ENCODE assay signal across 12 mouse cellular contexts in genomic region chr14:55339036-55339614, GRCm38 (mm10).
A peak's percentile ranks its signal among the peaks of the same experiment; 100 is the strongest.
DNase-seq lines count a peak whose midpoint lies in the region; ATAC-seq and TF ChIP-seq lines count a peak whose summit lies in the region.
"Had no signal": no experiment of that assay in that cellular context is flagged by ENCODE, and none has a peak within 500 bp of the region (broad histone marks: within the 10 kb centered on the region; RNA-seq: fewer than 3 reads in every experiment).

No protein-coding gene starts in this region.

- H3K4me1 ChIP-seq in heart, embryonic 15.5 days (replicated peaks): peaks cover 19% of the 10 kb centered on the region
- H3K4me1 ChIP-seq in heart, embryonic 12.5 days (replicated peaks): peaks cover 19% of the 10 kb centered on the region
- H3K4me1 ChIP-seq in midbrain, embryonic 11.5 days (ENCODE audit: control insufficient read depth, insufficient read depth, low read length): no peaks in the 10 kb centered on the region; the same call in 1 of the 2 replicates

- WGBS in heart, embryonic 15.5 days: 51% methylated on average over 9 of the region's 9 CpGs
- 42% methylated on average over 9 of the region's 9 CpGs for WGBS in heart, embryonic 12.5 days
- 56% methylated on average over 9 of the region's 9 CpGs for WGBS in midbrain, embryonic 11.5 days

- no peak overlapping the region for H3K4me3 ChIP-seq in heart, embryonic 15.5 days
- no peak overlapping the region for H3K4me3 ChIP-seq in heart, embryonic 12.5 days
- no peak overlapping the region for H3K4me3 ChIP-seq in midbrain, embryonic 11.5 days (ENCODE audit: low read depth, low read length)

- no peaks in the 10 kb centered on the region for H3K36me3 ChIP-seq in heart, embryonic 15.5 days
- no peaks in the 10 kb centered on the region for H3K36me3 ChIP-seq in heart, embryonic 12.5 days
- H3K36me3 ChIP-seq in midbrain, embryonic 11.5 days (ENCODE audit: control insufficient read depth, insufficient read depth, low read length): no peaks in the 10 kb centered on the region

- no peak overlapping the region for H3K9ac ChIP-seq in heart, embryonic 15.5 days
- H3K9ac ChIP-seq in heart, embryonic 12.5 days: no peak overlapping the region
- H3K9ac ChIP-seq in midbrain, embryonic 11.5 days (ENCODE audit: low read length): no peak overlapping the region
- H3K9ac ChIP-seq: lung, embryonic 14.5 days had no signal

- no peak for ATAC-seq in heart, embryonic 15.5 days (replicated peaks; ENCODE audit: insufficient number of reproducible peaks, insufficient read depth, low FRiP score, low read depth)
- no peak for ATAC-seq in heart, embryonic 12.5 days (ENCODE audit: insufficient number of reproducible peaks, low FRiP score)
- no peak for ATAC-seq in midbrain, embryonic 11.5 days (ENCODE audit: low FRiP score)
- no peak for ATAC-seq in activated CD4-positive, CD25-positive, alpha-beta regulatory T cell, adult 4 months
- ATAC-seq: intestine, embryonic 16.5 days had no signal

- TF ChIP-seq CTCF in brain, embryonic 14.5 days (IDR thresholded peaks at IDR 0.05; ENCODE audit: borderline replicate concordance, extremely low read depth, insufficient read depth, insufficient read length): no peak

- 0 out of 2 replicates have a peak overlapping the region, but pooled peaks have one; percentile 10 for H3K27ac ChIP-seq in heart, embryonic 15.5 days
- H3K27ac ChIP-seq in heart, embryonic 12.5 days (ENCODE audit: poor library complexity, severe bottlenecking): no peak overlapping the region
- no peak overlapping the region for H3K27ac ChIP-seq in midbrain, embryonic 11.5 days (ENCODE audit: low read depth, low read length)

- no peak overlapping the region for H3K4me2 ChIP-seq in heart, embryonic 15.5 days
- no peak overlapping the region for H3K4me2 ChIP-seq in heart, embryonic 12.5 days
- H3K4me2 ChIP-seq in midbrain, embryonic 11.5 days: no peak overlapping the region
- H3K4me2 ChIP-seq: heart, embryonic 11.5 days; lung, embryonic 14.5 days had no signal

- H3K27me3 ChIP-seq in heart, embryonic 15.5 days: no peaks in the 10 kb centered on the region
- H3K27me3 ChIP-seq in heart, embryonic 12.5 days (replicated peaks): no peaks in the 10 kb centered on the region
- H3K27me3 ChIP-seq in midbrain, embryonic 11.5 days (ENCODE audit: control insufficient read depth, insufficient read depth, low read length): no peaks in the 10 kb centered on the region
- H3K27me3 ChIP-seq: CH12.LX had no signal

- no peaks in the 10 kb centered on the region for H3K9me3 ChIP-seq in heart, embryonic 15.5 days (replicated peaks)
- H3K9me3 ChIP-seq in heart, embryonic 12.5 days (replicated peaks): no peaks in the 10 kb centered on the region
- no peaks in the 10 kb centered on the region for H3K9me3 ChIP-seq in midbrain, embryonic 11.5 days (ENCODE audit: control insufficient read depth, low read length)

- peak; percentile 59 for DNase-seq in MEL-GATA-1-ER (ENCODE audit: extremely low read depth, low read depth)
- peak; percentile 59 for DNase-seq in brain, embryonic 14.5 days (ENCODE audit: low read depth)
- peak; percentile 86 for DNase-seq in midbrain, embryonic 11.5 days (ENCODE audit: low spot score, missing footprints)
- DNase-seq in natural killer cell, adult 2 months (ENCODE audit: low spot score in 2 of 2): no peak
- DNase-seq: adrenal gland, postnatal 36 days had no signal

- TF ChIP-seq POLR2A in brain, embryonic 14.5 days (IDR thresholded peaks at IDR 0.05; ENCODE audit: borderline replicate concordance, extremely low read depth, insufficient read depth, insufficient read length, poor library complexity, severe bottlenecking): no peak

Comparison
In these comparisons a context has a peak if more than half of its experiments do, and no peak if none do; other contexts are left out.
1. DNase-seq: peak in MEL-GATA-1-ER (single experiment), brain, embryonic 14.5 days (single experiment) and midbrain, embryonic 11.5 days (single experiment); none in natural killer cell, adult 2 months (0 of 2).